Mouse (Mus musculus) lung, embryonic 14.5 days (tissue): Measurements from ENCODE around the gene Itgad. TPM values are rescaled to one million over a fixed set of nuclear protein-coding genes. Genes with fewer than 3 reads are reported as not detected.
A peak's percentile ranks its signal among the peaks of the same experiment; 100 is the strongest.

Experiments used
- ATAC-seq: fragments of 200-750 bp; cut with Nextera tagmentation; 2 replicates; pipeline ENCODE4 v1.8.0; 2017; ENCODE audit warnings: mild to moderate bottlenecking, moderate TSS enrichment, moderate library complexity; ENCODE audit not compliant: insufficient read depth
- DNase-seq: peaks from one replicate; pipeline ENCODE4 v3.0.0-alpha.2; 2015
- H3K27ac ChIP-seq: fragments of 300-500 bp; sonication (generic); 2 replicates; pipeline ENCODE4 v1.5.1; 2014; ENCODE audit warnings: low read depth, mild to moderate bottlenecking, moderate library complexity
- H3K27me3 ChIP-seq: fragments of 300-500 bp; sonication (generic); 2 replicates; pipeline ENCODE4 v1.6.1; 2014; ENCODE audit warnings: low read length, control low read depth; ENCODE audit not compliant: insufficient read depth
- H3K36me3 ChIP-seq: fragments of 300-500 bp; sonication (generic); 2 replicates; pipeline ENCODE4 v1.6.1; 2014; ENCODE audit warnings: control low read depth; ENCODE audit not compliant: insufficient read depth
- H3K4me1 ChIP-seq: fragments of 300-500 bp; sonication (generic); 2 replicates; pipeline ENCODE4 v1.6.1; 2014; ENCODE audit warnings: antibody characterized with exemption, control low read depth; ENCODE audit not compliant: insufficient read depth
- H3K4me2 ChIP-seq: fragments of 300-500 bp; sonication (generic); 2 replicates; pipeline ENCODE4 v1.6.1; 2014; ENCODE audit warnings: mild to moderate bottlenecking
- H3K4me3 ChIP-seq: fragments of 300-500 bp; sonication (generic); 2 replicates; pipeline ENCODE4 v1.5.1; 2014; ENCODE audit warnings: low read depth, low read length
- H3K9ac ChIP-seq: fragments of 300-500 bp; sonication (generic); 2 replicates; pipeline ENCODE4 v1.6.1; 2014
- H3K9me3 ChIP-seq: fragments of 300-500 bp; sonication (generic); 2 replicates; pipeline ENCODE4 v1.6.1; 2016; ENCODE audit warnings: low read depth, low read length, control low read depth
- CTCF ChIP-seq: IDR thresholded peaks from 2 replicates; pipeline ENCODE4 v1.5.1; 2016; ENCODE audit warnings: antibody characterized with exemption, low read depth
- WGBS: fragments of 180-500 bp; shearing (Covaris S2); extraction: QIAGEN DNeasy Blood & Tissue Kit; methylation state at CpG from one replicate; pipeline ENCODE4 v1.1.7; 2014; 5-methylcytosine and 5-hydroxymethylcytosine counted together
- polyA plus RNA-seq: library from polyadenylated mRNA; unstranded; fragments of >200 nt; fragmentation: Nextera tagmentation; extraction: Ambion mirVana; gene quantifications from 2 replicates; pipeline ENCODE4 v1.2.1, GENCODE M21; 2014

Gene Itgad
- polyA plus RNA-seq, 1 experiment from 2014 or later, result not detected

- no peak for TF ChIP-seq CTCF
- Histone ChIP-seq H3K9ac (no peak overlapping the region), H3K4me3 (no peak overlapping the region), H3K4me1 (no peaks in the 10 kb centered on the region), H3K9me3 (no peaks in the 10 kb centered on the region), H3K27me3 (no peaks in the 10 kb centered on the region), H3K4me2 (no peak overlapping the region), H3K36me3 (no peaks in the 10 kb centered on the region), H3K27ac (no peak overlapping the region)
- ATAC-seq (no peak), DNase-seq (no peak)
- 58% methylated on average over 6 of the region's 6 CpGs for WGBS
Observed at GRCm38 (mm10) chr7:128180546-128180945, 26.4 kb downstream of the Itgad start.

GRCm38 (mm10) chr7:128181691-128182090, 27.5 kb downstream of the Itgad start:
- H3K36me3 ChIP-seq, result no peaks in the 10 kb centered on the region
- H3K4me1 ChIP-seq, result no peaks in the 10 kb centered on the region
- no peak for TF ChIP-seq CTCF
- no peaks in the 10 kb centered on the region for H3K27me3 ChIP-seq
- no peak for DNase-seq
- no peaks in the 10 kb centered on the region for H3K9me3 ChIP-seq
- WGBS, result 83% methylated on average over 10 of the region's 10 CpGs
- no peak overlapping the region for H3K4me3 ChIP-seq
- no peak overlapping the region for H3K27ac ChIP-seq
- no peak for ATAC-seq
- H3K9ac ChIP-seq, result no peak overlapping the region
- H3K4me2 ChIP-seq, result no peak overlapping the region

GRCm38 (mm10) chr7:128201607-128202006, 47.4 kb downstream of the Itgad start:
- H3K9ac ChIP-seq, result no peak overlapping the region
- no peak overlapping the region for H3K4me3 ChIP-seq
- H3K4me2 ChIP-seq, result no peak overlapping the region
- ATAC-seq, result no peak
- H3K4me1 ChIP-seq, result no peaks in the 10 kb centered on the region
- DNase-seq, result no peak
- 82% methylated on average over 9 of the region's 9 CpGs for WGBS
- no peaks in the 10 kb centered on the region for H3K36me3 ChIP-seq
- no peak for TF ChIP-seq CTCF
- no peaks in the 10 kb centered on the region for H3K27me3 ChIP-seq
- no peak overlapping the region for H3K27ac ChIP-seq
- no peaks in the 10 kb centered on the region for H3K9me3 ChIP-seq

GRCm38 (mm10) chr7:128203071-128203470, 48.9 kb downstream of the Itgad start:
- H3K27ac ChIP-seq, result no peak overlapping the region
- no peak for ATAC-seq
- 72% methylated on average over 9 of the region's 9 CpGs for WGBS
- no peak overlapping the region for H3K9ac ChIP-seq
- no peak overlapping the region for H3K4me3 ChIP-seq
- no peaks in the 10 kb centered on the region for H3K27me3 ChIP-seq
- H3K4me2 ChIP-seq, result no peak overlapping the region
- H3K9me3 ChIP-seq, result no peaks in the 10 kb centered on the region
- no peak for DNase-seq
- no peaks in the 10 kb centered on the region for H3K4me1 ChIP-seq
- no peak for TF ChIP-seq CTCF
- no peaks in the 10 kb centered on the region for H3K36me3 ChIP-seq

GRCm38 (mm10) chr7:128204179-128204578, 50.0 kb downstream of the Itgad start:
- WGBS, result 83% methylated on average over 8 of the region's 8 CpGs
- H3K4me1 ChIP-seq, result no peaks in the 10 kb centered on the region
- ATAC-seq, result no peak
- no peaks in the 10 kb centered on the region for H3K27me3 ChIP-seq
- no peak for DNase-seq
- no peak for TF ChIP-seq CTCF
- H3K4me2 ChIP-seq, result no peak overlapping the region
- no peak overlapping the region for H3K9ac ChIP-seq
- no peaks in the 10 kb centered on the region for H3K9me3 ChIP-seq
- no peaks in the 10 kb centered on the region for H3K36me3 ChIP-seq
- H3K4me3 ChIP-seq, result no peak overlapping the region
- no peak overlapping the region for H3K27ac ChIP-seq

- no peak for DNase-seq
- ATAC-seq, result no peak
- H3K36me3 ChIP-seq, result no peaks in the 10 kb centered on the region
- H3K9me3 ChIP-seq, result no peaks in the 10 kb centered on the region
- no peak overlapping the region for H3K4me3 ChIP-seq
- H3K27me3 ChIP-seq, result no peaks in the 10 kb centered on the region
- no peaks in the 10 kb centered on the region for H3K4me1 ChIP-seq
- TF ChIP-seq CTCF, result no peak
- H3K9ac ChIP-seq, result no peak overlapping the region
- H3K27ac ChIP-seq, result no peak overlapping the region
- H3K4me2 ChIP-seq, result no peak overlapping the region
- WGBS, result 78% methylated on average over 18 of the region's 18 CpGs
Observed at GRCm38 (mm10) chr7:128205695-128206094, 51.5 kb downstream of the Itgad start.

- Histone ChIP-seq H3K4me1 (no peaks in the 10 kb centered on the region), H3K9ac (no peak within 1 kb of the TSS), H3K4me3 (no peak within 1 kb of the TSS), H3K27me3 (no peaks in the 10 kb centered on the region), H3K4me2 (no peak within 1 kb of the TSS), H3K27ac (no peak within 1 kb of the TSS), H3K36me3 (no peaks in the 10 kb centered on the region), H3K9me3 (no peaks in the 10 kb centered on the region)
- ATAC-seq, result no peak
- 62% methylated on average over 6 of the region's 6 CpGs for WGBS
- TF ChIP-seq CTCF, result no peak
- DNase-seq, result no peak
Observed at GRCm38 (mm10) chr7:128206152-128206551, 52.0 kb downstream of the Itgad start, which contains the start of gene Cox6a2. Cox6a2 (minus strand) TSS chr7:128206387.

GRCm38 (mm10) chr7:128208187-128208586, 54.0 kb downstream of the Itgad start:
- no peak overlapping the region for H3K9ac ChIP-seq
- no peaks in the 10 kb centered on the region for H3K4me1 ChIP-seq
- ATAC-seq (no peak), DNase-seq (peak; percentile 91)
- H3K4me3 ChIP-seq, result no peak overlapping the region
- no peaks in the 10 kb centered on the region for H3K27me3 ChIP-seq
- H3K9me3 ChIP-seq, result no peaks in the 10 kb centered on the region
- peak; percentile 93 for TF ChIP-seq CTCF
- no peak overlapping the region for H3K27ac ChIP-seq
- H3K36me3 ChIP-seq, result no peaks in the 10 kb centered on the region
- H3K4me2 ChIP-seq, result no peak overlapping the region
- 4% methylated on average over 4 of the region's 4 CpGs for WGBS
